Mouse (Mus musculus) lung, postnatal 0 days (tissue): Measurements from ENCODE around the gene Bpifa5. TPM values are rescaled to one million over a fixed set of nuclear protein-coding genes. Genes with fewer than 3 reads are reported as not detected.
A peak's percentile ranks its signal among the peaks of the same experiment; 100 is the strongest.

Source experiments
- ATAC-seq: fragments of 200-750 bp; cut with Nextera tagmentation; 2 replicates; pipeline ENCODE4 v1.8.0; 2017; ENCODE audit warnings: moderate library complexity
- DNase-seq: peaks from one replicate; pipeline ENCODE4 v3.0.0-alpha.2; 2016; ENCODE audit warnings: low spot score
- H3K27ac ChIP-seq: fragments of 300-500 bp; sonication (generic); 2 replicates; pipeline ENCODE4 v1.5.1; 2014; ENCODE audit warnings: antibody characterized with exemption, mild to moderate bottlenecking, low read length, mixed read lengths
- H3K27me3 ChIP-seq: fragments of 300-500 bp; sonication (generic); replicated peaks from 2 replicates; pipeline ENCODE4 v1.6.1; 2014; ENCODE audit warnings: low read length, mixed read lengths; ENCODE audit not compliant: insufficient read depth
- H3K36me3 ChIP-seq: fragments of 300-500 bp; sonication (generic); 2 replicates; pipeline ENCODE4 v1.6.1; 2014; ENCODE audit warnings: low read length, mixed read lengths; ENCODE audit not compliant: insufficient read depth
- H3K4me1 ChIP-seq: fragments of 300-500 bp; sonication (generic); 2 replicates; pipeline ENCODE4 v1.6.1; 2014; ENCODE audit warnings: antibody characterized with exemption, low read depth, low read length, mixed read lengths; ENCODE audit not compliant: insufficient read depth
- H3K4me2 ChIP-seq: fragments of 300-500 bp; sonication (generic); replicated peaks from 2 replicates; pipeline ENCODE4 v1.6.1; 2014; ENCODE audit warnings: low read depth, mild to moderate bottlenecking, low read length, moderate library complexity, mixed read lengths
- H3K4me3 ChIP-seq: fragments of 300-500 bp; sonication (generic); 2 replicates; pipeline ENCODE4 v1.5.1; 2014; ENCODE audit warnings: low read depth, low read length
- H3K9ac ChIP-seq: fragments of 300-500 bp; sonication (generic); replicated peaks from 2 replicates; pipeline ENCODE4 v1.6.1; 2014; ENCODE audit warnings: low read depth, mild to moderate bottlenecking
- H3K9me3 ChIP-seq: fragments of 300-500 bp; sonication (generic); 2 replicates; pipeline ENCODE4 v1.6.1; 2016; ENCODE audit warnings: low read length, mixed read lengths
- CTCF ChIP-seq: IDR thresholded peaks from 2 replicates; pipeline ENCODE4 v1.5.1; 2016; ENCODE audit warnings: antibody characterized with exemption, mild to moderate bottlenecking
- EP300 ChIP-seq: IDR thresholded peaks from 2 replicates; pipeline ENCODE4 v1.6.1; 2016; ENCODE audit warnings: antibody characterized with exemption, mild to moderate bottlenecking, control low read depth
- WGBS: fragments of 180-500 bp; shearing (Covaris S2); extraction: QIAGEN DNeasy Blood & Tissue Kit; methylation state at CpG from one replicate; pipeline ENCODE4 v1.1.7; 2014; 5-methylcytosine and 5-hydroxymethylcytosine counted together
- polyA plus RNA-seq: library from polyadenylated mRNA; unstranded; fragments of >200 nt; fragmentation: Nextera tagmentation; extraction: Ambion mirVana; gene quantifications from 2 replicates; pipeline ENCODE4 v1.2.1, GENCODE M21; 2015

Bpifa5 gene
- not detected in 2 replicates for polyA plus RNA-seq

DNA sequence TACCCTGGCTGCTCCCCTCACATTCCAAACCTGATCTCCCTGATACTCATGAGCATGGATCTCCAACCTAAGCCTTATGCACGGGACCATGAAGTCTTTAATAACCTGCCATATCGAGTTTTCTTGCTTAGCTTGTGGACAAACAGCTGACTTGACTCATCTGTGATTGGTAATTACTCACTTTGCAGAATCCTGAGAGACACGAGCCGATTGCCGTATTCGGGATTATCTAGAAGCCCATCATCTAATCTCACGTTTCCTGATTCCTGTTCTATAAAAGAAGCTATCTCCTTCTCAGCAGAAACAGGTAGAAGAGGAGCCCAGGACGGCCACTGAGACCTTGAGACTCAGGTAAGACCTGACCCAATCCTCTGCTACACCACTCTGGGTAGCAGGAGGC lies at the start of gene Bpifa5:
Bpifa5 (plus strand) TSS at position 301 of the 400 bp plus-strand sequence.
- Histone ChIP-seq H3K36me3 (no peaks in the 10 kb centered on the region), H3K27ac (no peak within 1 kb of the TSS), H3K4me1 (no peaks in the 10 kb centered on the region), H3K4me2 (no peak within 1 kb of the TSS), H3K9ac (no peak within 1 kb of the TSS), H3K9me3 (no peaks in the 10 kb centered on the region), H3K27me3 (no peaks in the 10 kb centered on the region), H3K4me3 (no peak within 1 kb of the TSS)
- no peak for TF ChIP-seq CTCF
- TF ChIP-seq EP300: no peak
- WGBS: 70% methylated on average over 8 of the region's 8 CpGs
- ATAC-seq (no peak), DNase-seq (no peak)

DNA sequence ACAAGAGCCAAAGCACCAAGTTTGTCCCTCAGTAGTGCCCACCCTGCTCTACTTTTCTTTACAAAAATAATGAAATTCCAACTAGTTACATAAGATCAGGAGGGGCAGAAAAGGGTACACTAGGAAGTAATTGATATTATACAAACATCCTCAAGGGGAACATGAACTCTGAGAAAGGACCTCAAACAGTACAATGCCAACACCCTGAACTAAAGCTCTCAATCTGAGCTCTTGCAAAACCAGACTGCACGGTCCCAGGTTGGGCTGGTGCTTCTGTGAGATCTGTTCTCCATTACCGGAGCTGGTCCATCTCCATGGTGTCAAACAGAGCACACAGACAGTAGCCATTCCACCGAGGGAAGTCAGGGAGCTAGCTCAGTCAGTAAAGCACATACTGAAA lies 45.0 kb upstream of the Bpifa5 start:
- TF ChIP-seq CTCF (no peak), EP300 (0 out of 2 replicates have a peak, but pooled peaks have one; percentile 12)
- no peak overlapping the region for H3K27ac ChIP-seq
- no peak overlapping the region for H3K4me3 ChIP-seq
- H3K27me3 ChIP-seq: no peaks in the 10 kb centered on the region
- H3K4me1 ChIP-seq: no peaks in the 10 kb centered on the region; the same call in 1 of the 2 replicates
- no peak overlapping the region for H3K4me2 ChIP-seq
- DNase-seq (peak; percentile 78), ATAC-seq (peak; percentile 89)
- H3K9ac ChIP-seq: no peak overlapping the region
- no peaks in the 10 kb centered on the region for H3K9me3 ChIP-seq
- H3K36me3 ChIP-seq: no peaks in the 10 kb centered on the region
- WGBS: 52% methylated on average over 3 of the region's 3 CpGs

DNA sequence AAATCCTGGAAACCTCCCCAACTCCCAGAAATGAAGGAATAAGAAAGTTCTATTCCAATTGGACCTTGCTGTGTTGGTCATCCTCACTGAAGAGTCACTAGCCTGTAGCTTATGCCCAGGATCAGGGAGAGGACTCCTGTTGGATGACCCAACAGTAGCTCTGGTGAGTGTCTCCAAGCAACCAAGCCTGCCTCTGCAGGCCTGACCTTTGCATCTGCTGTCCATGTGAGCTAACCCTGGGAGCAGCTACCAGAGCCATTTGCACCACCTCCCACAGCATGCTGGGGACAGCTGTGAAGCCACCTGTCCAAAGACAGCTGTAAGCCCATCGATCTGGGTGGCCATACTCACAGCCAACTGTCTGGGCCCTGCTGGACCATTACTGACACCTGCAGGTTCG lies 32.3 kb upstream of the Bpifa5 start, which contains the start of gene Bpifa3:
Bpifa3 (plus strand) TSS at position 217 of the 400 bp plus-strand sequence.
- H3K4me3 ChIP-seq: no peak within 1 kb of the TSS

DNA sequence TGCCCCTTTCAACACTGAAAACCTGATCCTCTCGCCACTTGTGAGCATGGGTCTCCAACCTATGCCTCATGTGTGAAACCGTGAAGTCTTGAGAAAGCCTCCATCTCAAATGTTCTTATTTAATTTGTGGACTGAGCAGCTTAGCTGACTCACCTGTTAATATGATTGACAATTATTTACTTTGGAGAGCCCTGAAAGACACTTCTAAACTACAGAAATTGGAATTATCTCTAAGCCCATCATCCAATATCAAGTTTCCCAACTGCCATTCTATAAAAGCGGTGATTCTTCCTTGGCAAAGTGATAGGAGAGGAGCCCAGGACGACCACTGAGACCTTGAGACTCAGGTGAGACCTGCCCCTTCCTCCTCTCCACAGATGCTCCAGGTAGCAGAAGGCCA lies 19.8 kb upstream of the Bpifa5 start, which contains the start of gene Bpifa1:
Bpifa1 (plus strand) TSS at position 301 of the 400 bp plus-strand sequence.
- Histone ChIP-seq H3K4me3 (no peak within 1 kb of the TSS), H3K27ac (no peak within 1 kb of the TSS), H3K4me2 (no peak within 1 kb of the TSS), H3K27me3 (no peaks in the 10 kb centered on the region), H3K9ac (no peak within 1 kb of the TSS), H3K4me1 (no peaks in the 10 kb centered on the region), H3K36me3 (no peaks in the 10 kb centered on the region), H3K9me3 (no peaks in the 10 kb centered on the region)
- TF ChIP-seq CTCF (no peak), EP300 (no peak)
- 72% methylated on average over 4 of the region's 4 CpGs for WGBS
- ATAC-seq (no peak), DNase-seq (no peak)

More for the DNA sequence above, 32.3 kb upstream of the Bpifa5 start, which contains the start of gene Bpifa3:
- no peak for ATAC-seq
- Histone ChIP-seq H3K9ac (no peak within 1 kb of the TSS), H3K4me1 (no peaks in the 10 kb centered on the region), H3K27ac (no peak within 1 kb of the TSS), H3K9me3 (no peaks in the 10 kb centered on the region), H3K27me3 (no peaks in the 10 kb centered on the region), H3K4me2 (no peak within 1 kb of the TSS), H3K36me3 (no peaks in the 10 kb centered on the region)
- TF ChIP-seq EP300 (no peak), CTCF (no peak)
- DNase-seq: no peak
- WGBS: 42% methylated on average over 2 of the region's 2 CpGs

DNA sequence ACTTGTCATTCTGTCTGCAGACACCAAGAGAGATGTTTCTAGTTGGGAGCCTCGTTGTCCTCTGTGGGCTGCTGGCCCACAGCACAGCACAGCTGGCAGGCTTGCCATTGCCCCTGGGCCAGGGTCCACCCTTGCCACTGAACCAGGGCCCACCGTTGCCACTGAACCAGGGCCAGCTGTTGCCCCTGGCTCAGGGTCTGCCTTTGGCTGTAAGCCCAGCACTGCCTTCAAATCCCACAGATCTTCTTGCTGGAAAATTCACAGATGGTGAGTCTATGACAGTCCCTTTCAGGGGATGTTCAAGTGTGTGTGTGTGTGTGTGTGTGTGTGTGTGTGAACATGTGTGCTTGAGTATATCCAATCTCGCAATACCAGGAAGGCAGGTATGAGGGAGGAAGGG lies 18.7 kb upstream of the Bpifa5 start:
- DNase-seq: no peak
- no peak overlapping the region for H3K4me2 ChIP-seq
- WGBS: 46% methylated on average over 3 of the region's 3 CpGs
- no peak for ATAC-seq
- H3K9me3 ChIP-seq: no peaks in the 10 kb centered on the region
- H3K36me3 ChIP-seq: no peaks in the 10 kb centered on the region
- H3K27me3 ChIP-seq: no peaks in the 10 kb centered on the region
- H3K4me1 ChIP-seq: no peaks in the 10 kb centered on the region
- H3K4me3 ChIP-seq: no peak overlapping the region
- no peak for TF ChIP-seq EP300
- TF ChIP-seq CTCF: no peak
- H3K9ac ChIP-seq: no peak overlapping the region
- no peak overlapping the region for H3K27ac ChIP-seq

DNA sequence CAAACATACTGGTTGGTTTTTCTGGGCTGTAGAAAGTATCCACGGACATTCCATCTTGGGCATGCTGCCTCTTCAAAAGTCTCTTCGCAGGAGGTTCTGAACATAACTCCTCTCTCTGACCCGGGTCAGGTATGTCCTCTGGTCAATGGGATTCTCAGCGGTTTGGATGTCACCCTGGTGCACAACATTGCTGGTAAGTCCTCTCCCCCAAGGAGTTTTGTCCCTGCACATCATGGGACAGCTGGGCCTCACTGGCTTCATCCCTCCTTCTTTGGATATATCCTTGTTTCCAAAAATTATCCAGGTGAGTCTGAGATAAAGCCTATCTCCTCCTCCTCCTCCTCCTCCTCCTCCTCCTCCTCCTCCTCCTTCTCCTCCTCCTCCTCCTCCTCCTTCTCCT lies 14.9 kb upstream of the Bpifa5 start:
- H3K27ac ChIP-seq: no peak overlapping the region
- H3K4me1 ChIP-seq: no peaks in the 10 kb centered on the region
- no peaks in the 10 kb centered on the region for H3K27me3 ChIP-seq
- no peak overlapping the region for H3K4me2 ChIP-seq
- H3K9me3 ChIP-seq: no peaks in the 10 kb centered on the region
- no peak for TF ChIP-seq EP300
- no peak for TF ChIP-seq CTCF
- no peak overlapping the region for H3K9ac ChIP-seq
- ATAC-seq (no peak), DNase-seq (no peak)
- no peak overlapping the region for H3K4me3 ChIP-seq
- WGBS: 77% methylated on average over 4 of the region's 4 CpGs
- no peaks in the 10 kb centered on the region for H3K36me3 ChIP-seq

DNA sequence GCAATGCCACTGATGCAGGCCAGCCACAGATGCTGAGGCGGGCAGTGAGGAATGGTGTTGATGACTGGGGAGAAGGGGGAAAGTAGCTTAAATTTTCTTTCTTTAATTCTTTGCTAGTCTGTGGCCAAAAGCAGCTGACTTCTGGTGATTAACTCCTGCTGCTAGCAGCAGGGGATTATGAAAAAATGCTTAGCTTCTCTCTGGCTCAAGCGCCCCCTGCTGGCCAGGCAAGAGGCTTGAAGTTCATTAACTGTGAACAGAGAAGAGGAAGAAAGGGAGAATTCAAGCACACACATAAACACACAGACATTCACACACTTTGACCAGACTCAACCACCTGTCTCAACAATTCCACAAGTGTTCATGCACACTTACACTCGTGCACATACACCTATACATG lies 4.0 kb upstream of the Bpifa5 start:
- no peaks in the 10 kb centered on the region for H3K9me3 ChIP-seq
- no peak overlapping the region for H3K9ac ChIP-seq
- H3K4me1 ChIP-seq: no peaks in the 10 kb centered on the region
- no peak for ATAC-seq
- H3K4me3 ChIP-seq: no peak overlapping the region
- peak; percentile 70 for TF ChIP-seq CTCF
- TF ChIP-seq EP300: no peak
- H3K27ac ChIP-seq: no peak overlapping the region
- H3K36me3 ChIP-seq: no peaks in the 10 kb centered on the region
- H3K4me2 ChIP-seq: no peak overlapping the region
- WGBS: 34% methylated on average over 3 of the region's 3 CpGs
- no peaks in the 10 kb centered on the region for H3K27me3 ChIP-seq
- peak; percentile 58 for DNase-seq
